Mouse (Mus musculus) liver (tissue): ENCODE results near the gene Cmtm3.

ENCODE experiments used
- DNase-seq: peaks from one replicate; pipeline ENCODE4 v3.0.0-alpha.2; 2020; ENCODE audit warnings: mixed read lengths

The Cmtm3 gene

GRCm38 (mm10) chr8:104383977-104384376, 44.8 kb downstream of the Cmtm3 start:
- DNase-seq, result no peak

GRCm38 (mm10) chr8:104386693-104387092, 47.5 kb downstream of the Cmtm3 start:
- no peak for DNase-seq

GRCm38 (mm10) chr8:104387501-104387900, 48.3 kb downstream of the Cmtm3 start:
- no peak for DNase-seq

- no peak for DNase-seq
Observed at GRCm38 (mm10) chr8:104387980-104388379, 48.8 kb downstream of the Cmtm3 start.

GRCm38 (mm10) chr8:104390245-104390644, 51.0 kb downstream of the Cmtm3 start:
- no peak for DNase-seq

- DNase-seq, result no peak
Observed at GRCm38 (mm10) chr8:104393139-104393538, 53.9 kb downstream of the Cmtm3 start.

GRCm38 (mm10) chr8:104393767-104394166, 54.6 kb downstream of the Cmtm3 start:
- no peak for DNase-seq

GRCm38 (mm10) chr8:104394801-104395702, 55.8 kb downstream of the Cmtm3 start:
- DNase-seq, result peak; percentile 22

- DNase-seq, result peak; percentile 68
Observed at GRCm38 (mm10) chr8:104395703-104396357, 56.6 kb downstream of the Cmtm3 start, which contains the start of gene Cmtm4. Cmtm4 (minus strand) TSS chr8:104395807.
